Mouse (Mus musculus) liver, adult 2 months (tissue): ENCODE data around the gene Abl1.

Source experiments
- CTCF ChIP-seq: fragments of 200-500 bp; IDR thresholded peaks from 2 replicates; pipeline ENCODE4 v1.5.1; 2011; ENCODE audit warnings: low read depth, low read length, control low read depth
- POLR2A ChIP-seq: fragments of 200-500 bp; IDR thresholded peaks from 2 replicates; pipeline ENCODE4 v1.6.1; 2011; ENCODE audit warnings: low read length, control low read depth; ENCODE audit not compliant: insufficient read depth; ENCODE audit errors: extremely low read depth

GRCm38 (mm10) chr2:31689045-31689444 is 869 bp downstream of the Abl1 start:
- TF ChIP-seq POLR2A (no peak), CTCF (no peak)
